Mouse (Mus musculus) erythroblast, embryonic 14.5 days (primary cell): ENCODE results near the gene Fam53b.

Experiments
- GATA1 ChIP-seq: IDR thresholded peaks from 2 replicates; pipeline ENCODE4 v1.6.1; 2012; ENCODE audit warnings: low read length, inconsistent platforms, mixed read lengths
- TAL1 ChIP-seq: IDR thresholded peaks from 3 replicates; pipeline ENCODE4 v1.6.1; 2012; ENCODE audit warnings: low read length, inconsistent platforms, mixed read lengths

GRCm38 (mm10) chr7:132665664-132666382 is 147.9 kb downstream of the Fam53b start:
- TF ChIP-seq GATA1 (no peak), TAL1 (no peak)
